Mouse (Mus musculus): ENCODE data around the gene Hpcal4.

The Hpcal4 gene

GRCm38 (mm10) chr4:123237386-123238266 is 54.6 kb downstream of the Hpcal4 start:
- DNase-seq (ENCODE audit: low spot score), result no peak

GRCm38 (mm10) chr4:123239361-123240203 is 56.6 kb downstream of the Hpcal4 start:
- DNase-seq (ENCODE audit: low spot score), result no peak

Data from T-cell, adult 2 months (primary cell).